Mouse (Mus musculus): ENCODE results near the gene Rev1. TPM values are rescaled to one million over a fixed set of nuclear protein-coding genes. Genes with fewer than 3 reads are reported as not detected.

Rev1 gene
- total and polyA plus RNA-seq, 3 experiments: 28.9 to 31.0 TPM; not detected in 1

- no peak overlapping the region for H3K9ac ChIP-seq (ENCODE audit: control insufficient read depth, low read depth, low read length, poor library complexity, severe bottlenecking)
- no peak overlapping the region for H3K4me3 ChIP-seq (ENCODE audit: control insufficient read depth in 1 of 2, insufficient read depth in 1 of 2, low read depth in 2 of 2, low read length in 2 of 2)
- H3K27ac ChIP-seq (ENCODE audit: control insufficient read depth, low read depth, low read length): no peak overlapping the region
- H3K79me2 ChIP-seq (ENCODE audit: control insufficient read depth, insufficient read depth, low read length, poor library complexity): no peaks in the 10 kb centered on the region
- H3K27me3 ChIP-seq (ENCODE audit: control insufficient read depth in 1 of 2, insufficient read depth in 2 of 2, low read length in 2 of 2): no peaks in the 10 kb centered on the region
- TF ChIP-seq EP300 (IDR thresholded peaks at IDR 0.05; ENCODE audit: low read depth in 1 of 2, low read length in 2 of 2) (no peak), GABPA (IDR thresholded peaks at IDR 0.05; ENCODE audit: low read depth, low read length) (no peak), NELFE (IDR thresholded peaks at IDR 0.05; ENCODE audit: low read depth, low read length) (no peak), E2F4 (IDR thresholded peaks at IDR 0.05; ENCODE audit: borderline replicate concordance, low read depth, low read length) (no peak)
- no peaks in the 10 kb centered on the region; a peak in 1 of 4 replicates for H3K4me1 ChIP-seq (ENCODE audit: control insufficient read depth in 1 of 2, insufficient read depth in 2 of 2, low read length in 2 of 2)
- no peak for DNase-seq (ENCODE audit: low read depth, low spot score)
- H3K9me3 ChIP-seq (replicated peaks; ENCODE audit: insufficient read depth, low read length): no peaks in the 10 kb centered on the region
- peaks cover 2 to 31% of the 10 kb centered on the region in 2 experiments for H3K36me3 ChIP-seq (ENCODE audit: control insufficient read depth in 1 of 2, insufficient read depth in 2 of 2, low read length in 2 of 2)
Observed at GRCm38 (mm10) chr1:38031391-38031790, 98.2 kb downstream of the Rev1 start.

DNA sequence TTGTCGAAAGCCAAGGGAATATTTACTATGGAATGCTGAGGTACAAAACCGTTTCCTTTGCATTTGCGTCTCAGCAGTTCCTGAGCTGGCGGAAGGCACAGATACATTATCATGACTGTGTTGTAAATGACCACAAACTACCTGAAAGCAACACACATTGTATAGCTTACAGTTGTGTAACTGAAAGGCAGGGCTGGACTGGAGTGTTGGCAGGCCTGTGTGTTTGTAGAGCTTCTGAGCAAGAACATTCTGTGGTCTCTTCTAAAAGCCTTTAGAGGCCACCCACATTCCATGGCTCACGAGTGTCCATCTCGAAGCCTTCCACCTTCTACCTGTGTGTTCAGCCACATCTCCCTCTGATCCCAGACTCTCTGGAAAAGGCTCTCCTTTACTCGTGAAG lies 102.3 kb downstream of the Rev1 start:
- Histone ChIP-seq H3K9me3 (replicated peaks; ENCODE audit: insufficient read depth, low read length) (no peaks in the 10 kb centered on the region), H3K4me3 (ENCODE audit: control insufficient read depth in 1 of 2, insufficient read depth in 1 of 2, low read depth in 2 of 2, low read length in 2 of 2) (no peak overlapping the region), H3K27me3 (ENCODE audit: control insufficient read depth in 1 of 2, insufficient read depth in 2 of 2, low read length in 2 of 2) (no peaks in the 10 kb centered on the region), H3K79me2 (ENCODE audit: control insufficient read depth, insufficient read depth, low read length, poor library complexity) (no peaks in the 10 kb centered on the region; the same call in 1 of the 2 replicates), H3K27ac (ENCODE audit: control insufficient read depth, low read depth, low read length) (no peak overlapping the region), H3K36me3 (ENCODE audit: control insufficient read depth in 1 of 2, insufficient read depth in 2 of 2, low read length in 2 of 2) (peaks cover 10 to 22% of the 10 kb centered on the region in 2 experiments), H3K9ac (ENCODE audit: control insufficient read depth, low read depth, low read length, poor library complexity, severe bottlenecking) (no peak overlapping the region), H3K4me1 (ENCODE audit: control insufficient read depth in 1 of 2, insufficient read depth in 2 of 2, low read length in 2 of 2) (no peaks in the 10 kb centered on the region; a peak in 1 of 4 replicates)
- no peak for DNase-seq (ENCODE audit: low read depth, low spot score)
- no peak for TF ChIP-seq POLR2A (IDR thresholded peaks at IDR 0.05; ENCODE audit: control insufficient read depth in 1 of 2, insufficient read depth in 1 of 2, low read depth in 1 of 2, low read length in 2 of 2, poor library complexity in 1 of 2)
- TF ChIP-seq ZNF384 (IDR thresholded peaks at IDR 0.05; ENCODE audit: low read depth, low read length): no peak
- no peak for TF ChIP-seq MXI1 (IDR thresholded peaks at IDR 0.05; ENCODE audit: low read depth, low read length)
- no peak for TF ChIP-seq CHD1 (IDR thresholded peaks at IDR 0.05; ENCODE audit: low read depth, low read length)
- no peak for TF ChIP-seq POLR2AphosphoS5 (IDR thresholded peaks at IDR 0.05; ENCODE audit: borderline replicate concordance, low read depth, low read length)

GRCm38 (mm10) chr1:38014551-38015203 lies 114.9 kb downstream of the Rev1 start:
- H3K4me3 ChIP-seq (ENCODE audit: control insufficient read depth in 1 of 2, insufficient read depth in 1 of 2, low read depth in 2 of 2, low read length in 2 of 2): no peak overlapping the region
- H3K9ac ChIP-seq (ENCODE audit: control insufficient read depth, low read depth, low read length, poor library complexity, severe bottlenecking): no peak overlapping the region
- peak; percentile 40 for DNase-seq (ENCODE audit: low read depth, low spot score)
- H3K4me1 ChIP-seq (ENCODE audit: control insufficient read depth in 1 of 2, insufficient read depth in 2 of 2, low read length in 2 of 2): peaks cover 26 to 36% of the 10 kb centered on the region in 2 experiments
- H3K9me3 ChIP-seq (replicated peaks; ENCODE audit: insufficient read depth, low read length): no peaks in the 10 kb centered on the region
- H3K79me2 ChIP-seq (ENCODE audit: control insufficient read depth, insufficient read depth, low read length, poor library complexity): peaks cover 50% of the 10 kb centered on the region
- H3K36me3 ChIP-seq (ENCODE audit: control insufficient read depth in 1 of 2, insufficient read depth in 2 of 2, low read length in 2 of 2): peaks cover 12 to 45% of the 10 kb centered on the region in 2 experiments
- no peaks in the 10 kb centered on the region for H3K27me3 ChIP-seq (ENCODE audit: control insufficient read depth in 1 of 2, insufficient read depth in 2 of 2, low read length in 2 of 2)
- no peak overlapping the region for H3K27ac ChIP-seq (ENCODE audit: control insufficient read depth, low read depth, low read length)
- peak; percentile 28 to 51; a peak in 1 of 4 replicates for TF ChIP-seq EP300 (IDR thresholded peaks at IDR 0.05; ENCODE audit: low read depth in 1 of 2, low read length in 2 of 2)
- peak; percentile 37; the same call in 1 of the 2 replicates for TF ChIP-seq GATA1 (IDR thresholded peaks at IDR 0.05; ENCODE audit: low read depth, low read length)
- 0 out of 2 replicates have a peak, but pooled peaks have one; percentile 22 for TF ChIP-seq MAX (IDR thresholded peaks at IDR 0.05; ENCODE audit: low read length)
- TF ChIP-seq ZMIZ1 (IDR thresholded peaks at IDR 0.05; ENCODE audit: low read depth, low read length): no peak
- no peak for TF ChIP-seq JUND (IDR thresholded peaks at IDR 0.05; ENCODE audit: low read depth, low read length)
- TF ChIP-seq MXI1 (IDR thresholded peaks at IDR 0.05; ENCODE audit: low read depth, low read length): peak; percentile 21; the same call in 1 of the 2 replicates
- peak; percentile 44 for TF ChIP-seq TAL1 (IDR thresholded peaks at IDR 0.05; ENCODE audit: low read length)
- peak; percentile 59; the same call in 1 of the 2 replicates for TF ChIP-seq MEF2A (IDR thresholded peaks at IDR 0.05; ENCODE audit: extremely low read depth, insufficient replicate concordance, low read depth, low read length, poor library complexity, severe bottlenecking)
- TF ChIP-seq ZNF384 (IDR thresholded peaks at IDR 0.05; ENCODE audit: low read depth, low read length): no peak
